Mouse (Mus musculus) neural tube, embryonic 11.5 days (tissue): ENCODE results near the gene Skap2. TPM values are rescaled to one million over a fixed set of nuclear protein-coding genes. Genes with fewer than 3 reads are reported as not detected.

ENCODE experiments used
- ATAC-seq: fragments of 200-750 bp; cut with Nextera tagmentation; 2 replicates; pipeline ENCODE4 v1.8.0; 2017; ENCODE audit warnings: moderate number of reproducible peaks, mild to moderate bottlenecking, moderate TSS enrichment, moderate library complexity; ENCODE audit not compliant: insufficient read depth, low FRiP score, low TSS enrichment
- DNase-seq: peaks from one replicate; pipeline ENCODE4 v3.0.0-alpha.2; 2015; ENCODE audit warnings: low spot score
- H3K27ac ChIP-seq: fragments of 300-500 bp; sonication (generic); 2 replicates; pipeline ENCODE4 v1.5.1; 2014; ENCODE audit warnings: low read depth, mild to moderate bottlenecking, low read length
- H3K27me3 ChIP-seq: fragments of 300-500 bp; sonication (generic); 2 replicates; pipeline ENCODE4 v1.6.1; 2014; ENCODE audit warnings: mild to moderate bottlenecking, low read length, mixed read lengths; ENCODE audit not compliant: control insufficient read depth, insufficient read depth
- H3K36me3 ChIP-seq: fragments of 300-500 bp; sonication (generic); 2 replicates; pipeline ENCODE4 v1.6.1; 2014; ENCODE audit warnings: mild to moderate bottlenecking, low read length, moderate library complexity, mixed read lengths; ENCODE audit not compliant: control insufficient read depth, insufficient read depth
- H3K4me1 ChIP-seq: fragments of 300-500 bp; sonication (generic); 2 replicates; pipeline ENCODE4 v1.6.1; 2014; ENCODE audit warnings: low read length, mixed read lengths; ENCODE audit not compliant: control insufficient read depth, insufficient read depth
- H3K4me2 ChIP-seq: fragments of 300-500 bp; sonication (generic); 2 replicates; pipeline ENCODE4 v1.6.1; 2014; ENCODE audit warnings: low read depth, mild to moderate bottlenecking, moderate library complexity
- H3K4me3 ChIP-seq: fragments of 300-500 bp; sonication (generic); 2 replicates; pipeline ENCODE4 v1.5.1; 2014; ENCODE audit warnings: low read depth, low read length
- H3K9ac ChIP-seq: fragments of 300-500 bp; sonication (generic); 2 replicates; pipeline ENCODE4 v1.6.1; 2014; ENCODE audit warnings: mild to moderate bottlenecking, low read length
- H3K9me3 ChIP-seq: fragments of 300-500 bp; sonication (generic); 2 replicates; pipeline ENCODE4 v1.6.1; 2016; ENCODE audit warnings: low read length; ENCODE audit not compliant: control insufficient read depth
- WGBS: fragments of 180-500 bp; shearing (Covaris S2); extraction: QIAGEN DNeasy Blood & Tissue Kit; methylation state at CpG from one replicate; pipeline ENCODE4 v1.1.7; 2014; 5-methylcytosine and 5-hydroxymethylcytosine counted together
- polyA plus RNA-seq: library from polyadenylated mRNA; unstranded; fragments of >200 nt; fragmentation: Nextera tagmentation; extraction: Ambion mirVana; gene quantifications from 2 replicates; pipeline ENCODE4 v1.2.1, GENCODE M21; 2014

Skap2 gene
- polyA plus RNA-seq, 1 experiment from 2014 or later = 71.8 TPM

- Histone ChIP-seq H3K4me1 (peaks cover 11% of the 10 kb centered on the region), H3K4me3 (no peak overlapping the region), H3K27ac (no peak overlapping the region), H3K27me3 (no peaks in the 10 kb centered on the region), H3K36me3 (no peaks in the 10 kb centered on the region), H3K4me2 (no peak overlapping the region), H3K9me3 (no peaks in the 10 kb centered on the region), H3K9ac (no peak overlapping the region)
- no peak for ATAC-seq
- DNase-seq = no peak
- 61% methylated on average over 4 of the region's 4 CpGs for WGBS
Measured at GRCm38 (mm10) chr6:51933998-51934397, 78.4 kb downstream of the Skap2 start.

GRCm38 (mm10) chr6:51933034-51933611, 79.2 kb downstream of the Skap2 start:
- Histone ChIP-seq H3K27ac (peak overlapping the region; percentile 54), H3K9me3 (no peaks in the 10 kb centered on the region), H3K4me2 (no peak overlapping the region), H3K4me1 (peaks cover 11% of the 10 kb centered on the region), H3K4me3 (no peak overlapping the region), H3K9ac (no peak overlapping the region), H3K27me3 (no peaks in the 10 kb centered on the region), H3K36me3 (no peaks in the 10 kb centered on the region)
- 54% methylated on average over 3 of the region's 3 CpGs for WGBS
- ATAC-seq (no peak), DNase-seq (peak; percentile 16)

DNA sequence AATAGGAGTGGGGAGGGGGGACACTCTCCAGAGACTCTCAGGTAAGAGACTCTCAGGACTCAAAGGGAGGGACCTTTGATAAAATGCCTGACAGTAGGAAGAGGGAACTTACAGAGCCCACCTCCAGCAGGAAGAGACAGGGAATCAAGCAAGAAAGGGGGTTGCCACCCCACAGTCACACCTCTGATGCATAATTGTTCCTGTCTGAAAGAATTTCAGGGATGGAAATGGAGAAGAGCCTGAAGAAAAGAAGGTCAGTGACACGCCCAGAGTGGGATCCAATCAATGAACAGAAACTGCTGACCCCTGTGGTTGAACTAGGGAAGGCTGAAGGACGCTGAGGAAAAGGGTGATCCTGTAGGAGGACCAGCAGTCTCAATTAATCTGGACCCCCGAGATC, 85.2 kb downstream of the Skap2 start:
- H3K9ac ChIP-seq = no peak overlapping the region
- no peaks in the 10 kb centered on the region for H3K4me1 ChIP-seq
- no peak for DNase-seq
- no peaks in the 10 kb centered on the region for H3K9me3 ChIP-seq
- H3K36me3 ChIP-seq = no peaks in the 10 kb centered on the region
- H3K4me3 ChIP-seq = no peak overlapping the region
- no peak overlapping the region for H3K4me2 ChIP-seq
- no peak overlapping the region for H3K27ac ChIP-seq
- 66% methylated on average over 3 of the region's 3 CpGs for WGBS
- no peaks in the 10 kb centered on the region for H3K27me3 ChIP-seq
- ATAC-seq = no peak

DNA sequence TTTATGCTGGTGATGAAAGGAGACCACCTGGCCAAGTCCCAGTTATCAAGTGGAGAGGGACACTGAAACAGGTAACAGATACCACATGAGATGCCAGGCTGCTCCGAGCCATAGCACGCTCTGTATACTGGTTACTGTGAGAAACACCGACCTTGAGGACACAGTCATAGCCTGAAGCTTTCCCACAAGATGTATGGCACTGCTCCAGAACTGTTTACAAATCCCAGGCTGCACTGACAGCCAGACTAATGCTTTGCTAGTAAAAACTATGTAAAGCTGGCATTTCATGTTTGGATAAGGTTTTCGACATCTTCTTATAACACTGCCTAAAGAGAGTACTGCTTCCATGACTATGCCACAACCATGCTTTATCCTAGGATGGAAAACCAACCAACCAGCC, 90.5 kb downstream of the Skap2 start:
- H3K27ac ChIP-seq = no peak overlapping the region
- DNase-seq = no peak
- H3K4me2 ChIP-seq = no peak overlapping the region
- no peaks in the 10 kb centered on the region for H3K9me3 ChIP-seq
- H3K4me3 ChIP-seq = no peak overlapping the region
- H3K36me3 ChIP-seq = no peaks in the 10 kb centered on the region
- no peak overlapping the region for H3K9ac ChIP-seq
- WGBS = 89% methylated on average over 4 of the region's 4 CpGs
- H3K27me3 ChIP-seq = no peaks in the 10 kb centered on the region
- no peaks in the 10 kb centered on the region for H3K4me1 ChIP-seq
- ATAC-seq = no peak

GRCm38 (mm10) chr6:51908495-51908894, 103.9 kb downstream of the Skap2 start:
- no peak for ATAC-seq
- Histone ChIP-seq H3K9ac (no peak overlapping the region), H3K4me2 (no peak overlapping the region), H3K36me3 (no peaks in the 10 kb centered on the region), H3K4me3 (no peak overlapping the region), H3K4me1 (no peaks in the 10 kb centered on the region; the same call in 1 of the 2 replicates), H3K27ac (no peak overlapping the region), H3K27me3 (no peaks in the 10 kb centered on the region), H3K9me3 (no peaks in the 10 kb centered on the region)
- no peak for DNase-seq

- no peak overlapping the region for H3K9ac ChIP-seq
- 50% methylated on average over 4 of the region's 4 CpGs for WGBS
- H3K9me3 ChIP-seq = no peaks in the 10 kb centered on the region
- no peaks in the 10 kb centered on the region; the same call in 1 of the 2 replicates for H3K4me1 ChIP-seq
- no peaks in the 10 kb centered on the region for H3K27me3 ChIP-seq
- no peak overlapping the region for H3K4me2 ChIP-seq
- H3K36me3 ChIP-seq = no peaks in the 10 kb centered on the region
- H3K27ac ChIP-seq = no peak overlapping the region
- no peak overlapping the region for H3K4me3 ChIP-seq
- ATAC-seq (no peak), DNase-seq (peak; percentile 28)
Measured at GRCm38 (mm10) chr6:51905659-51906058, 106.7 kb downstream of the Skap2 start.

DNA sequence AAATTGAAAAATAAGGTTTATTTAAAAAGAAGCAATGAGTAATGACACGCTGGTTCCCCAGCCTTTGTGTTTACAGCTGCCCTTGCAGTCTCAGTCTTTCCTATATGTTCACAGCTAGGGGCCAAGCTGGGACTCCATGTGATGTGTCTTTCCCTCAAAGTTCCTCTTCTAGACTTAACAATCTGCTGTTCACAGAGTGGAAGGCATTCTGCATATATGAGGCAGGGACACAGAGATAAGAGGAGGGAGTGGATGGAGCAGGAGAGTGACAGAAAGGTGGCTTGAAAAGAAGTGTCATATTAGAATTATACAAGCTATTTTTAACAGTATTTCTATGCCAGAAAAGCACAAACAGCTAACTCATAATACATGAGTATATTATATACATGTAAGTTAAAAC, 110.8 kb downstream of the Skap2 start:
- H3K9ac ChIP-seq = no peak overlapping the region
- no peaks in the 10 kb centered on the region for H3K9me3 ChIP-seq
- 85% methylated on average over 1 of the region's 1 CpGs for WGBS
- no peaks in the 10 kb centered on the region for H3K36me3 ChIP-seq
- no peak overlapping the region for H3K4me2 ChIP-seq
- no peak for DNase-seq
- no peaks in the 10 kb centered on the region; the same call in 1 of the 2 replicates for H3K4me1 ChIP-seq
- ATAC-seq = no peak
- H3K4me3 ChIP-seq = no peak overlapping the region
- H3K27ac ChIP-seq = no peak overlapping the region
- H3K27me3 ChIP-seq = no peaks in the 10 kb centered on the region

- no peaks in the 10 kb centered on the region for H3K9me3 ChIP-seq
- no peak overlapping the region for H3K4me3 ChIP-seq
- no peak for DNase-seq
- H3K9ac ChIP-seq = no peak overlapping the region
- no peaks in the 10 kb centered on the region for H3K4me1 ChIP-seq
- ATAC-seq = no peak
- H3K4me2 ChIP-seq = no peak overlapping the region
- H3K36me3 ChIP-seq = no peaks in the 10 kb centered on the region
- H3K27me3 ChIP-seq = no peaks in the 10 kb centered on the region
- H3K27ac ChIP-seq = no peak overlapping the region
- WGBS = 81% methylated on average over 8 of the region's 8 CpGs
Measured at GRCm38 (mm10) chr6:51898318-51898994, 113.9 kb downstream of the Skap2 start.

GRCm38 (mm10) chr6:51895753-51896152, 116.6 kb downstream of the Skap2 start:
- Histone ChIP-seq H3K36me3 (no peaks in the 10 kb centered on the region), H3K4me2 (no peak overlapping the region), H3K27me3 (no peaks in the 10 kb centered on the region), H3K4me3 (no peak overlapping the region), H3K4me1 (no peaks in the 10 kb centered on the region), H3K27ac (no peak overlapping the region), H3K9me3 (no peaks in the 10 kb centered on the region), H3K9ac (no peak overlapping the region)
- no peak for DNase-seq
- WGBS = 84% methylated on average over 3 of the region's 3 CpGs
- no peak for ATAC-seq
